Mouse (Mus musculus) MEL (cell line): ENCODE measurements around the gene Slc6a16. TPM values are rescaled to one million over a fixed set of nuclear protein-coding genes. Genes with fewer than 3 reads are reported as not detected.

Experiments used
- DNase-seq: peaks from one replicate; pipeline ENCODE4 v3.0.0; 2011; ENCODE audit warnings: low read depth, low spot score
- H3K27ac ChIP-seq: 2 replicates; pipeline ENCODE4 v1.5.1; 2012; ENCODE audit warnings: low read depth, mild to moderate bottlenecking, control low read depth, low read length, moderate library complexity; ENCODE audit not compliant: control insufficient read depth
- H3K27me3 ChIP-seq, 2 experiments: fragments of 150-350 bp in 1 of 2; sonication (generic) in 1 of 2; 2 replicates each; pipeline ENCODE4 v1.6.1; 2012; ENCODE audit warnings: low read length in 2 of 2, mild to moderate bottlenecking in 2 of 2, improper control_type of control experiment in 1 of 2, moderate library complexity in 1 of 2; ENCODE audit not compliant: insufficient read depth in 2 of 2, control insufficient read depth in 1 of 2
- H3K36me3 ChIP-seq, 2 experiments: 2 replicates each; pipeline ENCODE4 v1.6.1; 2012 to 2014; ENCODE audit warnings: low read length in 2 of 2, improper control_type of control experiment in 1 of 2, inconsistent platforms in 1 of 2, mild to moderate bottlenecking in 1 of 2; ENCODE audit not compliant: insufficient read depth in 2 of 2, control insufficient read depth in 1 of 2
- H3K4me1 ChIP-seq, 2 experiments: fragments of 150-350 bp in 1 of 2; sonication (generic) in 1 of 2; 2 replicates each; pipeline ENCODE4 v1.6.1; 2012; ENCODE audit warnings: low read length in 2 of 2, improper control_type of control experiment in 1 of 2, mild to moderate bottlenecking in 1 of 2; ENCODE audit not compliant: insufficient read depth in 2 of 2, control insufficient read depth in 1 of 2
- H3K4me3 ChIP-seq, 2 experiments: fragments of 150-350 bp in 1 of 2; sonication (generic) in 1 of 2; 2 replicates each; pipeline ENCODE4 v1.5.1; 2012; ENCODE audit warnings: low read depth in 2 of 2, low read length in 2 of 2, mild to moderate bottlenecking in 2 of 2, moderate library complexity in 2 of 2, control low read depth in 1 of 2, improper control_type of control experiment in 1 of 2; ENCODE audit not compliant: control insufficient read depth in 1 of 2, insufficient read depth in 1 of 2
- H3K79me2 ChIP-seq: 2 replicates; pipeline ENCODE4 v1.6.1; 2012; ENCODE audit warnings: mild to moderate bottlenecking, low read length, moderate library complexity; ENCODE audit not compliant: control insufficient read depth, poor library complexity, insufficient read depth
- H3K9ac ChIP-seq: 2 replicates; pipeline ENCODE4 v1.6.1; 2012; ENCODE audit warnings: low read depth, mild to moderate bottlenecking, control low read depth, low read length, moderate library complexity; ENCODE audit not compliant: control insufficient read depth, poor library complexity, severe bottlenecking
- H3K9me3 ChIP-seq: fragments of 150-350 bp; sonication (generic); replicated peaks from 2 replicates; pipeline ENCODE4 v1.6.1; 2012; ENCODE audit warnings: mild to moderate bottlenecking, low read length, improper control_type of control experiment, moderate library complexity; ENCODE audit not compliant: insufficient read depth
- BHLHE40 ChIP-seq: IDR thresholded peaks from 2 replicates; pipeline ENCODE4 v1.6.1; 2012; ENCODE audit warnings: low read depth, mild to moderate bottlenecking, inconsistent platforms, low read length, improper control_type of control experiment, borderline replicate concordance
- CHD1 ChIP-seq: IDR thresholded peaks from 2 replicates; pipeline ENCODE4 v1.6.1; 2012; ENCODE audit warnings: low read depth, mild to moderate bottlenecking, inconsistent platforms, low read length, improper control_type of control experiment
- ELF1 ChIP-seq: IDR thresholded peaks from 2 replicates; pipeline ENCODE4 v1.6.1; 2014; ENCODE audit warnings: low read depth, mild to moderate bottlenecking, inconsistent platforms, low read length, improper control_type of control experiment, moderate library complexity
- EP300 ChIP-seq, 2 experiments: IDR thresholded peaks; 2 replicates each; pipeline ENCODE4 v1.6.1; 2011; ENCODE audit warnings: improper control_type of control experiment in 2 of 2, low read length in 2 of 2, low read depth in 1 of 2, mild to moderate bottlenecking in 1 of 2
- GATA1 ChIP-seq: IDR thresholded peaks from 2 replicates; pipeline ENCODE4 v1.6.1; 2011; ENCODE audit warnings: low read depth, low read length, improper control_type of control experiment
- MAFK ChIP-seq: IDR thresholded peaks from 2 replicates; pipeline ENCODE4 v1.6.1; 2011; ENCODE audit warnings: low read depth, mild to moderate bottlenecking, low read length, improper control_type of control experiment, borderline replicate concordance
- MAZ ChIP-seq: IDR thresholded peaks from 2 replicates; pipeline ENCODE4 v1.6.1; 2012; ENCODE audit warnings: low read depth, mild to moderate bottlenecking, inconsistent platforms, low read length, improper control_type of control experiment
- MXI1 ChIP-seq: IDR thresholded peaks from 2 replicates; pipeline ENCODE4 v1.6.1; 2011; ENCODE audit warnings: mild to moderate bottlenecking, low read depth, low read length, improper control_type of control experiment
- MYB ChIP-seq: IDR thresholded peaks from 2 replicates; pipeline ENCODE4 v1.6.1; 2011; ENCODE audit warnings: mild to moderate bottlenecking, low read depth, low read length, improper control_type of control experiment
- MYC ChIP-seq: IDR thresholded peaks from 2 replicates; pipeline ENCODE4 v1.6.1; 2011; ENCODE audit warnings: low read depth, mild to moderate bottlenecking, low read length, improper control_type of control experiment, moderate library complexity
- NELFE ChIP-seq: IDR thresholded peaks from 2 replicates; pipeline ENCODE4 v1.6.1; 2011; ENCODE audit warnings: low read depth, low read length, improper control_type of control experiment
- POLR2AphosphoS2 ChIP-seq: IDR thresholded peaks from 2 replicates; pipeline ENCODE4 v1.6.1; 2011; ENCODE audit warnings: low read length, improper control_type of control experiment
- RCOR1 ChIP-seq: IDR thresholded peaks from 2 replicates; pipeline ENCODE4 v1.6.1; 2012; ENCODE audit warnings: low read depth, mild to moderate bottlenecking, inconsistent platforms, low read length, improper control_type of control experiment
- SMC3 ChIP-seq: IDR thresholded peaks from 2 replicates; pipeline ENCODE4 v1.6.1; 2011; ENCODE audit warnings: low read depth, low read length, improper control_type of control experiment
- TCF12 ChIP-seq: IDR thresholded peaks from 2 replicates; pipeline ENCODE4 v1.6.1; 2014; ENCODE audit warnings: low read depth, mild to moderate bottlenecking, inconsistent platforms, low read length, improper control_type of control experiment, moderate library complexity
- UBTF ChIP-seq: IDR thresholded peaks from 2 replicates; pipeline ENCODE4 v1.6.1; 2012; ENCODE audit warnings: low read depth, mild to moderate bottlenecking, inconsistent platforms, low read length, improper control_type of control experiment, moderate library complexity, borderline replicate concordance; ENCODE audit not compliant: insufficient read depth
- USF1 ChIP-seq: IDR thresholded peaks from 2 replicates; pipeline ENCODE4 v1.6.1; 2014; ENCODE audit warnings: low read depth, mild to moderate bottlenecking, inconsistent platforms, low read length, improper control_type of control experiment, moderate library complexity
- ZC3H11A ChIP-seq: IDR thresholded peaks from 2 replicates; pipeline ENCODE4 v1.6.1; 2012; ENCODE audit warnings: low read depth, mild to moderate bottlenecking, inconsistent platforms, low read length, improper control_type of control experiment
- ZKSCAN1 ChIP-seq: IDR thresholded peaks from 2 replicates; pipeline ENCODE4 v1.6.1; 2012; ENCODE audit warnings: low read depth, mild to moderate bottlenecking, inconsistent platforms, low read length, improper control_type of control experiment, moderate library complexity
- ZMIZ1 ChIP-seq: IDR thresholded peaks from 2 replicates; pipeline ENCODE4 v1.6.1; 2012; ENCODE audit warnings: low read depth, mild to moderate bottlenecking, inconsistent platforms, low read length, improper control_type of control experiment, moderate library complexity
- ZNF384 ChIP-seq: IDR thresholded peaks from 2 replicates; pipeline ENCODE4 v1.6.1; 2012; ENCODE audit warnings: low read depth, mild to moderate bottlenecking, inconsistent platforms, low read length, improper control_type of control experiment
- polyA plus RNA-seq, 2 experiments: library from polyadenylated mRNA; stranded (reverse) in 1 of 2; unstranded in 1 of 2; fragments of >175 nt in 1 of 2; fragments of >200 nt in 1 of 2; gene quantifications; 2 replicates each; pipeline versions ENCODE4 v1.2.1 to v1.2.4; 2012; ENCODE audit warnings: low replicate concordance in 2 of 2, low read depth in 1 of 2; ENCODE audit not compliant: insufficient read length in 2 of 2, insufficient read depth in 1 of 2, missing spikeins in 1 of 2
- total RNA-seq: library from RNA; depleted of rRNA; stranded (reverse); fragments of 300-350 nt; gene quantifications from 2 replicates; pipeline ENCODE4 v1.2.3, GENCODE M21; 2012

Slc6a16 gene
- total and polyA plus RNA-seq, 3 experiments = not detected

DNA sequence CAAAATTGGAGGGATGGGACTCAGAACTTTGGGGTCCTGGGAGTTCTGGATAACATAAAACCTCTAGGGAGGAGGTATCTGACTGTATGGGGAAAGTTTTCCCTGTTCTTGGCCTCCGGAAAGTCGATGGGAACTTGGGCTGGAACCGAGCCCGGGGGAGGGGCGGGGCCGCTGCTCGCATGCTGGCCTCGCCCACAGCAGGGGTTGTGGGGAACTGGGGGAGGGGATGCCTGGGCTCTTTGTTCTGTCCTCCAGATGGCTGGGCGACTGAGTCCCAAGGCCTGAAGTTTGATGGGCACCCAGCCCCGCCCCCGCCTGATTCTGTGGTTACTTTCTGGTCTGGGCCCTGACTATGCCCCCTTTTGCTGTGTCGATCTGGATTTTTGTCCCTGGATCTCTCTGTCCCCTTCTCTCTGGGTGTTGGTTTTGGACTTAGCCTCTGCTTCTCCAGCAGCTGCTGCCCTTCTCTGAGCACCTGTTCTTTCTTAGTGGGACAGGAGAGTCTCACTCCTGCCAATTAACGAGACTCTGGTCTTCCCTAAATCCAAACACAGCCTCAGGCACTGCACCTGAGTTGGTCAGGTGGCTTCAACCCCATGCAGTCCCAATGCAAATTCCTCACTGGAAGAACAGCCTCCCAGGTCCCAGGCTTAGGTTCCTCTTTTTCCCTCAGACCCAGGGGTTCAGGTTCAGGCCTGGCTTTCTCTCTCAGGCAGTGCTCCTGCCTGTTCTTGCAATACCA is 24.3 kb upstream of the Slc6a16 start:
- Histone ChIP-seq H3K27me3 (no peaks in the 10 kb centered on the region), H3K4me1 (peaks cover 7 to 19% of the 10 kb centered on the region in 2 experiments), H3K27ac (no peak overlapping the region), H3K79me2 (no peaks in the 10 kb centered on the region), H3K9ac (no peak overlapping the region), H3K9me3 (no peaks in the 10 kb centered on the region), H3K4me3 (no peak overlapping the region), H3K36me3 (peaks cover 0 to 9% of the 10 kb centered on the region in 2 experiments; a peak in 2 of 4 replicates)
- no peak for TF ChIP-seq MYB
- TF ChIP-seq SMC3 = no peak
- TF ChIP-seq RCOR1 = no peak
- TF ChIP-seq MXI1 = no peak
- TF ChIP-seq GATA1 = no peak
- no peak for TF ChIP-seq TCF12
- TF ChIP-seq ZKSCAN1 = no peak
- no peak for TF ChIP-seq ZMIZ1
- TF ChIP-seq MAFK = no peak
- no peak for TF ChIP-seq UBTF
- TF ChIP-seq USF1 = no peak
- no peak for TF ChIP-seq ZNF384
- no peak for TF ChIP-seq ELF1
- TF ChIP-seq POLR2AphosphoS2 = no peak
- no peak for DNase-seq

DNA sequence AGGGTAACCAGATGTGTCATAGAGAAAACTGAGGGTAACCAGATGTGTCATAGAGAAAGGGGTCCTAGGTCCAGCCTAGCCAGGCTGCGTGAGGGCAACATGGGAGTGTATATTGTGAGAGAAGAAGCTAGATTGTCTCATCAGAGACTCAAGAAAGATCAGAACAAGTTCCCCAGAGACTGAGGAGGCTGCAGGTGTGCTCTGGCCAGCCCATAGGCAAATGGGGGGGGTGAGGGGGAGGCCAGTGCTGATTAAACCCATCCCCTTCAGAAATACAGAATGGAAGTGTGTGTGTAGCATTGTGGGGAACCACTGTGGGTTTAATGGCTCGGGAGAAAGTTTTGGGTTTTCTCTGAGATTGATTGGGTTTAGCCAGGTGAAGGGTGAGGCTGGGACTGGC is 19.2 kb upstream of the Slc6a16 start:
- no peak for DNase-seq
- TF ChIP-seq BHLHE40 = no peak
- TF ChIP-seq ZNF384 = no peak
- no peak for TF ChIP-seq NELFE
- no peak for TF ChIP-seq MAFK
- TF ChIP-seq USF1 = no peak
- TF ChIP-seq MYC = no peak
- no peak for TF ChIP-seq ZC3H11A
- no peak for TF ChIP-seq UBTF
- no peak for TF ChIP-seq MYB
- no peak for TF ChIP-seq TCF12
- no peak for TF ChIP-seq EP300 (IDR thresholded peaks at IDR 0.05; ENCODE audit: low read depth in 1 of 2, low read length in 2 of 2)
- no peak for TF ChIP-seq MAZ
- no peak for TF ChIP-seq CHD1
- TF ChIP-seq SMC3 = no peak
- TF ChIP-seq, all 39 proteins: peak for 0
- H3K27me3 ChIP-seq = peaks cover 0 to 5% of the 10 kb centered on the region in 2 experiments; a peak in 3 of 4 replicates
- H3K4me3 ChIP-seq = no peak overlapping the region
- H3K36me3 ChIP-seq = no peaks in the 10 kb centered on the region
- H3K79me2 ChIP-seq = no peaks in the 10 kb centered on the region
- H3K27ac ChIP-seq = no peak overlapping the region
- no peaks in the 10 kb centered on the region for H3K9me3 ChIP-seq
- H3K4me1 ChIP-seq = 0 out of 4 replicates have a peak, but pooled peaks cover 0 to 2% of the 10 kb centered on the region in 2 experiments
- no peak overlapping the region for H3K9ac ChIP-seq
